Mouse (Mus musculus): ENCODE results near the gene Crb1.

GRCm38 (mm10) chr1:139174058-139174832 is 202.7 kb downstream of the Crb1 start:
- no peak for TF ChIP-seq CTCF (IDR thresholded peaks at IDR 0.05; ENCODE audit: low read depth, low read length)
- TF ChIP-seq GATA1 (IDR thresholded peaks at IDR 0.05; ENCODE audit: borderline replicate concordance, low read length): no peak
- no peak for TF ChIP-seq TAL1 (conservative IDR thresholded peaks at IDR 0.05; ENCODE audit: low read depth, low read length)

Data from G1E (cell line).